Mouse (Mus musculus): ENCODE results near the gene 4921539E11Rik. TPM values are rescaled to one million over a fixed set of nuclear protein-coding genes. Genes with fewer than 3 reads are reported as not detected.

4921539E11Rik gene
- polyA plus RNA-seq, 1 experiment from 2014 or later = not detected

GRCm38 (mm10) chr4:103249436-103250085, 41.1 kb downstream of the 4921539E11Rik start:
- Histone ChIP-seq H3K4me2 (ENCODE audit: low read depth, low read length) (no peak overlapping the region), H3K36me3 (ENCODE audit: control insufficient read depth, insufficient read depth, low read length) (no peaks in the 10 kb centered on the region), H3K9me3 (ENCODE audit: control insufficient read depth, low read length) (no peaks in the 10 kb centered on the region), H3K27me3 (replicated peaks; ENCODE audit: control insufficient read depth, insufficient read depth, low read length) (no peaks in the 10 kb centered on the region), H3K4me1 (ENCODE audit: control insufficient read depth, insufficient read depth, low read length) (no peaks in the 10 kb centered on the region), H3K9ac (ENCODE audit: low read depth, low read length) (no peak overlapping the region), H3K4me3 (ENCODE audit: low read length) (no peak overlapping the region), H3K27ac (ENCODE audit: low read length) (no peak overlapping the region)
- WGBS = 31% methylated on average over 6 of the region's 6 CpGs
- ATAC-seq = no peak

- H3K27me3 ChIP-seq (replicated peaks; ENCODE audit: control insufficient read depth, insufficient read depth, low read length) = no peaks in the 10 kb centered on the region
- H3K9me3 ChIP-seq (ENCODE audit: control insufficient read depth, low read length) = no peaks in the 10 kb centered on the region
- H3K4me2 ChIP-seq (ENCODE audit: low read depth, low read length) = no peak overlapping the region
- H3K4me1 ChIP-seq (ENCODE audit: control insufficient read depth, insufficient read depth, low read length) = no peaks in the 10 kb centered on the region
- WGBS = 77% methylated on average over 2 of the region's 2 CpGs
- ATAC-seq = no peak
- no peak overlapping the region for H3K4me3 ChIP-seq (ENCODE audit: low read length)
- no peak overlapping the region for H3K27ac ChIP-seq (ENCODE audit: low read length)
- H3K9ac ChIP-seq (ENCODE audit: low read depth, low read length) = no peak overlapping the region
- H3K36me3 ChIP-seq (ENCODE audit: control insufficient read depth, insufficient read depth, low read length) = no peaks in the 10 kb centered on the region
Observed at GRCm38 (mm10) chr4:103247813-103248212, 42.9 kb downstream of the 4921539E11Rik start.

- no peak for ATAC-seq
- H3K4me1 ChIP-seq (ENCODE audit: control insufficient read depth, insufficient read depth, low read length) = no peaks in the 10 kb centered on the region
Observed at GRCm38 (mm10) chr4:103247249-103247648, 43.4 kb downstream of the 4921539E11Rik start.

GRCm38 (mm10) chr4:103232156-103232555, 58.5 kb downstream of the 4921539E11Rik start:
- no peak for ATAC-seq
- no peaks in the 10 kb centered on the region for H3K27me3 ChIP-seq (replicated peaks; ENCODE audit: control insufficient read depth, insufficient read depth, low read length)
- no peak overlapping the region for H3K9ac ChIP-seq (ENCODE audit: low read depth, low read length)
- no peak overlapping the region for H3K4me3 ChIP-seq (ENCODE audit: low read length)
- H3K36me3 ChIP-seq (ENCODE audit: control insufficient read depth, insufficient read depth, low read length) = no peaks in the 10 kb centered on the region
- WGBS = 67% methylated on average over 2 of the region's 2 CpGs
- no peak overlapping the region for H3K27ac ChIP-seq (ENCODE audit: low read length)
- H3K4me2 ChIP-seq (ENCODE audit: low read depth, low read length) = no peak overlapping the region
- no peaks in the 10 kb centered on the region for H3K9me3 ChIP-seq (ENCODE audit: control insufficient read depth, low read length)
- no peaks in the 10 kb centered on the region for H3K4me1 ChIP-seq (ENCODE audit: control insufficient read depth, insufficient read depth, low read length)

More at GRCm38 (mm10) chr4:103247249-103247648, 43.4 kb downstream of the 4921539E11Rik start:
- no peaks in the 10 kb centered on the region for H3K9me3 ChIP-seq (ENCODE audit: control insufficient read depth, low read length)
- no peak overlapping the region for H3K27ac ChIP-seq (ENCODE audit: low read length)
- WGBS = 78% methylated on average over 3 of the region's 3 CpGs
- no peak overlapping the region for H3K9ac ChIP-seq (ENCODE audit: low read depth, low read length)
- H3K4me2 ChIP-seq (ENCODE audit: low read depth, low read length) = no peak overlapping the region
- no peak overlapping the region for H3K4me3 ChIP-seq (ENCODE audit: low read length)
- H3K36me3 ChIP-seq (ENCODE audit: control insufficient read depth, insufficient read depth, low read length) = no peaks in the 10 kb centered on the region
- no peaks in the 10 kb centered on the region for H3K27me3 ChIP-seq (replicated peaks; ENCODE audit: control insufficient read depth, insufficient read depth, low read length)

DNA sequence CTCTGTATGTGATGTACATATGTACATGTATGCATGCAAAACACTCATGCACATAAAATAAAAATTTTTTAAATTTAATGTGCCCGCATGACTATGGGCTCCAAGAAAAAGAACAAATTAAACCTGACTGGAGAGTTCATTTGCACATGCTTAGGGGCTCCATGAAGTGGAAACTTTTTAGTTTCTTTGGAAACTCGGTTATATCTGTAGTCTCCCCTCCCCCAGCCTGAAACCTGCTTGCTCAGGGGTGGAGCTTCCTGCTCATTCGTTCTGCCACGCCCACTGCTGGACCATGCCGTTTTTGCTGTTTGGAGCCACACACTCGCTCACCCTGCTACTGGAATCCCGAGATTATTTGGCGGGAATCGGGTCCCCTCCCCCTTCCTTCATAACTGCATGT, 67.8 kb downstream of the 4921539E11Rik start:
- Histone ChIP-seq H3K9me3 (ENCODE audit: control insufficient read depth, low read length) (no peaks in the 10 kb centered on the region), H3K36me3 (ENCODE audit: control insufficient read depth, insufficient read depth, low read length) (no peaks in the 10 kb centered on the region), H3K9ac (ENCODE audit: low read depth, low read length) (no peak overlapping the region), H3K27ac (ENCODE audit: low read length) (no peak overlapping the region), H3K4me3 (ENCODE audit: low read length) (no peak overlapping the region), H3K27me3 (replicated peaks; ENCODE audit: control insufficient read depth, insufficient read depth, low read length) (no peaks in the 10 kb centered on the region), H3K4me1 (ENCODE audit: control insufficient read depth, insufficient read depth, low read length) (no peaks in the 10 kb centered on the region), H3K4me2 (ENCODE audit: low read depth, low read length) (no peak overlapping the region)
- 34% methylated on average over 9 of the region's 9 CpGs for WGBS
- no peak for ATAC-seq

- Histone ChIP-seq H3K27ac (ENCODE audit: low read length) (no peak overlapping the region), H3K9me3 (ENCODE audit: control insufficient read depth, low read length) (no peaks in the 10 kb centered on the region), H3K9ac (ENCODE audit: low read depth, low read length) (no peak overlapping the region), H3K36me3 (ENCODE audit: control insufficient read depth, insufficient read depth, low read length) (no peaks in the 10 kb centered on the region), H3K27me3 (replicated peaks; ENCODE audit: control insufficient read depth, insufficient read depth, low read length) (no peaks in the 10 kb centered on the region), H3K4me1 (ENCODE audit: control insufficient read depth, insufficient read depth, low read length) (no peaks in the 10 kb centered on the region), H3K4me3 (ENCODE audit: low read length) (no peak overlapping the region), H3K4me2 (ENCODE audit: low read depth, low read length) (no peak overlapping the region)
- no peak for ATAC-seq
- WGBS = 76% methylated on average over 6 of the region's 6 CpGs
Observed at GRCm38 (mm10) chr4:103221789-103222188, 68.9 kb downstream of the 4921539E11Rik start.

GRCm38 (mm10) chr4:103219011-103219410, 71.7 kb downstream of the 4921539E11Rik start:
- H3K9me3 ChIP-seq (ENCODE audit: control insufficient read depth, low read length) = no peaks in the 10 kb centered on the region
- no peak for ATAC-seq
- H3K27me3 ChIP-seq (replicated peaks; ENCODE audit: control insufficient read depth, insufficient read depth, low read length) = no peaks in the 10 kb centered on the region
- 74% methylated on average over 5 of the region's 5 CpGs for WGBS
- H3K36me3 ChIP-seq (ENCODE audit: control insufficient read depth, insufficient read depth, low read length) = no peaks in the 10 kb centered on the region
- no peak overlapping the region for H3K4me2 ChIP-seq (ENCODE audit: low read depth, low read length)
- H3K4me1 ChIP-seq (ENCODE audit: control insufficient read depth, insufficient read depth, low read length) = no peaks in the 10 kb centered on the region
- H3K27ac ChIP-seq (ENCODE audit: low read length) = no peak overlapping the region
- H3K9ac ChIP-seq (ENCODE audit: low read depth, low read length) = no peak overlapping the region
- H3K4me3 ChIP-seq (ENCODE audit: low read length) = no peak overlapping the region

DNA sequence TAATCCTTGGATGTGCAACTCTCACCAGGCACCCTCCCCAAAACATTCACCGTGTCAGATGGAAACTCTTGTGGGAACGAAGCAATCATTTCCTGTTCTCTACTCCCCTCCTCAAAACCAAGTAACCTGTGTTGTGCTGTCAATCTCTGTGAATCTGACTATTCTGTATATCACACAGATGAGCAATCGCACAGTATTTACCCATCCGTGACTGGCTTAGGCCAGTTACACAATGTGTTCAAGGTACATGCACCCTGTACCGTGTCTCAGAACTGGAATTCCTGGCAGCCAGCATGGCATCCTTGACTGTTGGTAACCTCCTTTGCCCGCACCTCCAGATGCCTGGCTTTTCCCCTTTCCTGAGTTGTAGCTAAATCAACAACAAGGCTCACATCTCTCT, 74.6 kb downstream of the 4921539E11Rik start:
- Histone ChIP-seq H3K4me3 (ENCODE audit: low read length) (no peak overlapping the region), H3K27me3 (replicated peaks; ENCODE audit: control insufficient read depth, insufficient read depth, low read length) (no peaks in the 10 kb centered on the region), H3K27ac (ENCODE audit: low read length) (no peak overlapping the region), H3K4me1 (ENCODE audit: control insufficient read depth, insufficient read depth, low read length) (peaks cover 7% of the 10 kb centered on the region), H3K4me2 (ENCODE audit: low read depth, low read length) (no peak overlapping the region), H3K9ac (ENCODE audit: low read depth, low read length) (no peak overlapping the region), H3K36me3 (ENCODE audit: control insufficient read depth, insufficient read depth, low read length) (no peaks in the 10 kb centered on the region), H3K9me3 (ENCODE audit: control insufficient read depth, low read length) (no peaks in the 10 kb centered on the region)
- 83% methylated on average over 6 of the region's 6 CpGs for WGBS
- no peak for ATAC-seq

- Histone ChIP-seq H3K27me3 (replicated peaks; ENCODE audit: control insufficient read depth, insufficient read depth, low read length) (no peaks in the 10 kb centered on the region), H3K27ac (ENCODE audit: low read length) (peak within 1 kb of the TSS; percentile 96), H3K4me1 (ENCODE audit: control insufficient read depth, insufficient read depth, low read length) (peaks cover 7% of the 10 kb centered on the region), H3K9ac (ENCODE audit: low read depth, low read length) (peak within 1 kb of the TSS; percentile 99), H3K36me3 (ENCODE audit: control insufficient read depth, insufficient read depth, low read length) (no peaks in the 10 kb centered on the region), H3K9me3 (ENCODE audit: control insufficient read depth, low read length) (no peaks in the 10 kb centered on the region), H3K4me2 (ENCODE audit: low read depth, low read length) (peak within 1 kb of the TSS; percentile 79), H3K4me3 (ENCODE audit: low read length) (peak within 1 kb of the TSS; percentile 96)
- WGBS = 2% methylated on average over 55 of the region's 70 CpGs
- ATAC-seq = peak; percentile 96
Observed at GRCm38 (mm10) chr4:103214925-103215820, 75.5 kb downstream of the 4921539E11Rik start, which contains the start of gene Slc35d1. Gene Slc35d1 (minus strand): TSS chr4:103215164.

Data from intestine, embryonic 16.5 days (tissue).